Comparison of ENCODE assay signal across 10 mouse cellular contexts in the genomic region with DNA sequence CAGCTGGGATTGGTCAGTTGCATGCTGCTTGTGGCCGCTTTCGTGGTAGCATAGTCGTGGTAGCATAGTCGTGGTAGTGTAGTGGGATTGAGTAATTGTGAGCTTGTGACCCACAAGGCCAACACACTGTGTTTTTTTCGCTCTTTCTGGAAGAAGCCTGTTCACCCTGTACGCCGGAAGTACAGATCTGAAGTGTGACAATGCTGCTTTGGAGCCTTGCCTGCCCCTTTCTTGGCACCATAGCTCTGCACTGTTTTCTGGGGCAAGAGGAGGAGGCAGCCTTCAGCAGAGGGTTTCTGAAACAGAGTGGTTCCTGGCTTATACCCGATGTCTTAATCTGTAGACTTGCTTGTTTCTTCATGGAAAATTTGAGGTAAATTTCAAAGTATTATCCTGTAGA. TPM values are rescaled to one million over a fixed set of nuclear protein-coding genes. Genes with fewer than 3 reads are reported as not detected.
DNase-seq lines count a peak whose midpoint lies in the region; ATAC-seq lines count a peak whose summit lies in the region.
"Had no signal": no experiment of that assay in that cellular context is flagged by ENCODE, and none has a peak within 500 bp of the region (broad histone marks: within the 10 kb centered on the region; RNA-seq: fewer than 3 reads in every experiment).

No protein-coding gene starts in this region.

- no peak for ATAC-seq in limb, embryonic 12.5 days (ENCODE audit: insufficient number of reproducible peaks, insufficient read depth, low FRiP score, low TSS enrichment, low read depth)
- ATAC-seq in inflammation-experienced regulatory T-cells, adult 6 months, result peak; percentile 30

- no peak overlapping the region for H3K9ac ChIP-seq in limb, embryonic 12.5 days (replicated peaks)
- H3K9ac ChIP-seq: hindbrain, embryonic 15.5 days; midbrain, embryonic 12.5 days had no signal

- H3K4me1 ChIP-seq in limb, embryonic 12.5 days (replicated peaks), result peaks cover 90% of the 10 kb centered on the region
- peaks cover 54% of the 10 kb centered on the region for H3K4me1 ChIP-seq in limb, embryonic 10.5 days

- H3K27ac ChIP-seq in limb, embryonic 12.5 days, result peak overlapping the region; percentile 5; the same call in 1 of the 2 replicates
- no peak overlapping the region for H3K27ac ChIP-seq in limb, embryonic 10.5 days
- H3K27ac ChIP-seq: hindbrain, embryonic 15.5 days; midbrain, embryonic 12.5 days had no signal

- H3K27me3 ChIP-seq in limb, embryonic 12.5 days, result no peaks in the 10 kb centered on the region
- H3K27me3 ChIP-seq in limb, embryonic 10.5 days (ENCODE audit: low read depth, poor library complexity, severe bottlenecking), result no peaks in the 10 kb centered on the region
- H3K27me3 ChIP-seq: hindbrain, embryonic 15.5 days; midbrain, embryonic 12.5 days had no signal

- 95% methylated on average over 8 of the region's 8 CpGs for WGBS in limb, embryonic 12.5 days
- 95% methylated on average over 8 of the region's 8 CpGs for WGBS in limb, embryonic 10.5 days

- no peak overlapping the region for H3K4me3 ChIP-seq in limb, embryonic 12.5 days (replicated peaks)
- H3K4me3 ChIP-seq in limb, embryonic 10.5 days, result no peak overlapping the region
- H3K4me3 ChIP-seq: hindbrain, embryonic 15.5 days; midbrain, embryonic 12.5 days had no signal

- no peak overlapping the region for H3K4me2 ChIP-seq in limb, embryonic 12.5 days
- H3K4me2 ChIP-seq: hindbrain, embryonic 15.5 days; midbrain, embryonic 12.5 days had no signal

- no peaks in the 10 kb centered on the region; the same call in 1 of the 2 replicates for H3K36me3 ChIP-seq in limb, embryonic 12.5 days
- H3K36me3 ChIP-seq in limb, embryonic 10.5 days, result no peaks in the 10 kb centered on the region
- H3K36me3 ChIP-seq: hindbrain, embryonic 15.5 days; midbrain, embryonic 12.5 days had no signal

- H3K9me3 ChIP-seq in limb, embryonic 12.5 days, result no peaks in the 10 kb centered on the region
- no peaks in the 10 kb centered on the region for H3K9me3 ChIP-seq in limb, embryonic 10.5 days (replicated peaks)
- H3K9me3 ChIP-seq: hindbrain, embryonic 15.5 days; midbrain, embryonic 12.5 days had no signal

- DNase-seq in adrenal gland, adult (ENCODE audit: inconsistent age in 2 of 2, low spot score in 1 of 2), result peak; percentile 33 to 80
- no peak for DNase-seq in adrenal gland, postnatal 4 days (ENCODE audit: low spot score in 2 of 2)
- DNase-seq in limb, embryonic 10.5 days (ENCODE audit: low spot score), result no peak
- peak; percentile 58 to 62 for DNase-seq in thymus, postnatal 10 days (ENCODE audit: low spot score in 2 of 2)
- no peak for DNase-seq in spleen, postnatal 4 days (ENCODE audit: low spot score in 2 of 2)
- DNase-seq in layer of hippocampus, adult 9-10 months (ENCODE audit: low spot score), result no peak

RNA-seq across cellular contexts. Expression of a gene that starts 23.3 kb away (rescaled TPM):
- 10 to 100 TPM; 38.6 to 46.3 TPM for total RNA-seq in adrenal gland, postnatal 4 days (2021)
- polyA plus RNA-seq in limb, embryonic 12.5 days (2016; fragmentation: Nextera tagmentation; extraction: Ambion mirVana), result 63.2 and 63.8 TPM in 2 replicates
- 46.5 and 51.5 TPM in 2 replicates for polyA plus RNA-seq in limb, embryonic 10.5 days (2016; fragmentation: Nextera tagmentation; extraction: Ambion mirVana)
- polyA plus RNA-seq in inflammation-experienced regulatory T-cells, adult 6 months (2017; shearing (Covaris generic)), result 10 to 100 TPM; 14.9 to 24.1 (median 18.7) TPM

Comparison
In these comparisons a context has a peak if more than half of its experiments do, and no peak if none do; other contexts are left out.
1. DNase-seq: peak in adrenal gland, adult (2 of 2) and thymus, postnatal 10 days (2 of 2); none in adrenal gland, postnatal 4 days (0 of 2), limb, embryonic 10.5 days (single experiment), spleen, postnatal 4 days (0 of 2) and layer of hippocampus, adult 9-10 months (single experiment).